Mouse (Mus musculus): Measurements from ENCODE around the gene Kif27. TPM values are rescaled to one million over a fixed set of nuclear protein-coding genes. Genes with fewer than 3 reads are reported as not detected.
A peak's percentile ranks its signal among the peaks of the same experiment; 100 is the strongest.

Kif27 gene
- total RNA-seq, 4 experiments from 2014 or later = 0.55 to 3.4 (median 2.0) TPM

- DNase-seq = peak; percentile 49
Observed at GRCm38 (mm10) chr13:58276256-58276655, 82.7 kb downstream of the Kif27 start.

DNA sequence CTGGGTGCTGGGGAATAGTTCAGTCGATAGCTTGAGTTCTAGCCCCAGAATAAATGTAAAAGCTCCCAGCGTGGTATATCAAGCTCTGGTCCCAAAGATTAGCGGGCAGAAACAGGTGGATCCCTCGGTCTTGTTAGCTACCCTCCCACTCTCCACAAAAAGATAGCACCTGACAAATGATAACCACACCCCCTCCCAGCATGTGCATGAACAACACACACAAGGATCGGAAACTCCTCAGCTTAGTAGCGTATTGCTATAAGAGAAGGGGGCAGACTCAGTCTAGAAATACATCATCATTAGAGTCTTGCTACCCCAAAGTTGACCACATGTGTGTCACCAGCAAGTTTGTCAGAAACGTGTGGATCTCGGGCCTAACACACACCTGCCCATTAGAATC, 83.3 kb downstream of the Kif27 start, which contains the start of gene Gkap1:
Gene Gkap1 (minus strand): TSS at position 101 of the 400 bp plus-strand sequence.
- DNase-seq = no peak

- no peak for DNase-seq
Observed at GRCm38 (mm10) chr13:58275076-58275475, 83.8 kb downstream of the Kif27 start.

DNA sequence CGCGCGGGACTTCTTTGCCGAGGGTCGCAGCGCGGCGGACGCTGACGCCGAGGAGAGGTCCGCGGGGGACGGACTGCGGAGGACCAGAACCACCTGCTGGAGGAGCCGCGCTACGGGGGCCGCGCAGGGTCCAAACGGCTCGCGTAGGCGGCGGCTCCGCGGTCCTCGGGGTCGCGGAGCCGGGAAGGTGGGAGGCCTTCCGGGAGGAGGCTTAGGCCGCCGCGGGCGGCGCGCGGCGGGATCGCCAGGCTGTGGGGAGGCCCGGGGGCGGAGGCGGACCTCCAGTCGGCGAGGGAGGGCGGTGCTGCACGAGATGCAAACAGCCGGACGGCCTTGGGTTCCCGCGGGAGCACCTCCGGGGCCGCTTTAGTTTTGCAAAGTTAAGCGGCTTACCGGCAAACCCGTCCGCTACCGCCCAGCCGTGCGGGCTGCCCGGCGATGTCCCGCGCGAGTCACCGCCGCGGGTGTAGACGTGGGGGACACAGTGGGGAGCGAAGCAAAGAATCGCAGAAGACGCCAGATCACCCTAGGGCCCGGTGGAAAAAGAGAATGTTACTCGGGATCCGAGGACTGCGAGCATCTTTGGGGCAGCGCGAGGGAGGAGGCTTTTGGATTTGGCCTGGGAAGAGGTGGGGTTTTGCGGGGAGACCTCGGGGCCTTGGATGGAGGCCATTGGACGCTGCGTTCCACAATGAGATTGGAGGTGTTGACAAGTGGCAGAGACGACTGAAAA, 84.5 kb downstream of the Kif27 start:
- DNase-seq = peak; percentile 66

DNA sequence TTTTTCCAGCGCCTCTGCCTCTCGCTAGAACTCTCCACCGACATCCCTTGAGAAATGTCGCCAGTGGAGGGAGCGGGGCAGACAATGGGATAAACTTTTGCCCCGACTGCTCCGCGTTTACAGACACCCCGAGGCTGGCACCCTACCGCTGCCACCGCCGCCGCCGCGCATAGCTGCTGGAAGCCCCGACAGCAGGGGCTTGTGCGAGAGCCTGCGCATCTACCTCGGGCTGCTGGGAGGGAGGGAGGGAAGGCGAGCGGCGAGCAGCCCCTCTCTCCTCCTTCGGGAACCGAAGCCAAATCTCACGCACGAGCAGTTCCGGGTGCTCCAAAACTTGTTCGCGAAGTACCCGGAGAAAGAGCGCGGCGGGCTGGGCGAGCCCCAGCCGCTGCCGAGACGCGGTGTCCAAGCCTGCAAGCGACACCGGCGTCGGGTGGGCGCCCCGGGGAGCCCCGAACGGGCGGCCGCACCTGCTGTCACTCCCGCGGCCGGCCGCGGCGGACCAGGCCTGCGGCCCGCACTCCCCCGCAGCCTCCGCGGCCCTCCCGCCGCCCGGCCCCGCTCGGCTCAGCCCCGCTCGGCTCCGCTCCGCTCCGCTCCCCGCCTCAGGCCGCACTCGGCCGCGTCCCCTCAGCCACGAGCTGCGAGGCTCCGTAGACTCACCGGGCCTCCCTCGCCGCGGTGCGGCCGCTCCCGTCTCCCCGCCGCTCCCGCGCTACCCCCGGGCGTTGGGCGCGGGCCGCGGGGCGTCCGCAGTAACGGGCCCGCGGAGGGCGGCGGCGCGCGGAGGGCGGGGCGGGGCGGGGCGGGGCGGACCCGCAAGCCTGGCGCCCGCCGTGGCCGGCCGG, 85.3 kb downstream of the Kif27 start:
- DNase-seq = no peak

GRCm38 (mm10) chr13:58266864-58267263, 92.1 kb downstream of the Kif27 start:
- no peak for DNase-seq

DNA sequence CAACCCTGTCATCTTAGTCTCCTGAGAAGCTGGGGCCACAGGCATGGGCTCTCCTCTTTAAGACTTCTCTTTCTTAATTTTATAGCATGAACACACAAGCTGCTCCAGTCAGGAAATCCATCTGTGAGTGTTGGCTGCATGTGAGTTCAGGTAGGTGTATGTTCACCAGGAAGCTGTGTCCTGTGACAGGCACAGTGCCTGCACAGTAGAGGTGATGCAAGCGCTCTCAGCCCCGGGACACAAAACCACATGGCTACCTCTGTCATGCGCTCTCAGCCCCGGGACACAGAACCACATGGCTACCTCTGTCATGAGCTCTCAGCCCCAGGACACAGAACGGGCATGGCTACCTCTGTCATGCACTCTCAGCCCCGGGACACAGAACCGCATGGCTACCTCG, 95.4 kb downstream of the Kif27 start:
- DNase-seq = no peak

GRCm38 (mm10) chr13:58261674-58262073, 97.2 kb downstream of the Kif27 start:
- DNase-seq = no peak

- no peak for DNase-seq
Observed at GRCm38 (mm10) chr13:58253268-58253667, 105.7 kb downstream of the Kif27 start.

- no peak for DNase-seq
Observed at GRCm38 (mm10) chr13:58248957-58249356, 110.0 kb downstream of the Kif27 start.

Small RNA genes within 50 kb of the gene (microRNA-seq; reads per million reads assigned to microRNA genes)
- 0 reads per million in 2 experiments for gene Mir6369
- 297 to 313 reads per million in 2 experiments for gene Mir7-1

Other genes starting within 250 kb of the Kif27 start
- 1 to 10 TPM; 1.1 to 4.2 (median 3.2) TPM for gene Klhl3, start 245.5 kb downstream of the Kif27 start, total RNA-seq (2022)
- gene Hnrnpa0, start 230.6 kb downstream of the Kif27 start, total RNA-seq (2022) = 100 to 1,000 TPM; 104 to 131 (median 119) TPM
- 10 to 100 TPM; 59.2 to 71.4 (median 63.6) TPM for gene Idnk, start 201.5 kb downstream of the Kif27 start, total RNA-seq (2022)
- gene Ubqln1, start 143.5 kb downstream of the Kif27 start, total RNA-seq (2022) = 100 to 1,000 TPM in 3 of 4 experiments, 10 to 100 TPM in 1; 97.7 to 135 (median 106) TPM
- gene Gkap1, start 83.4 kb downstream of the Kif27 start, total RNA-seq (2022) = 10 to 100 TPM; 44.8 to 74.5 (median 52.1) TPM
- gene 2210016F16Rik, start 26.1 kb upstream of the Kif27 start, total RNA-seq (2022) = 10 to 100 TPM; 27.5 to 36.5 (median 31.9) TPM
- 10 to 100 TPM; 17.8 to 23.5 (median 21.6) TPM for gene Rmi1, start 43.1 kb upstream of the Kif27 start, total RNA-seq (2022)
- 100 to 1,000 TPM; 695 to 896 (median 793) TPM for gene Hnrnpk, start 44.2 kb upstream of the Kif27 start, total RNA-seq (2022)

Measured in adrenal gland, adult 8-10 months (tissue).